Mouse (Mus musculus): ENCODE results near the gene Vash2.
A peak's percentile ranks its signal among the peaks of the same experiment; 100 is the strongest.
"Not testable (repeated sequence)": the region's sequence is repeated elsewhere in the genome, so short reads cannot be mapped to it uniquely, and the experiment has no call there.

Gene Vash2

DNA sequence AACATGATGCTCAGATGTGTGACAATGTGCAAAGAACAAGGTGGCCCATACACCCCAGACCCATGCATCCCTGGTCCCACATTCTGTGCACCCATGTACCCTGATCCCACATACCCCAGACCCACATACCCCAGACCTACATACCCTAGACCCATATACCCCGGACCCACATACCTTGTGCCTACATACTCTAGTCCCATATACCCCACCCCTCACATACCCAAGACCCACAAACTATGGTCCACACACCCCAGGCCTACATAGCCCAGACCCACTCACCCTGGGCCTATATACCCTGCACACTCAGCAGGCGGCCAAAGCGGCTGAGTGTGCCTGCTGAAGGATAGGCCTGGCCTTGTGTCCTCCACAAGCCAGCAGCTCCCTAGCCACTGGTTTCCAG, 16.3 kb downstream of the Vash2 start:
- no peak for DNase-seq (ENCODE audit: low read depth, low spot score)
- Histone ChIP-seq H3K27me3 (ENCODE audit: control insufficient read depth, insufficient read depth, low read length, poor library complexity, severe bottlenecking) (no peaks in the 10 kb centered on the region), H3K36me3 (ENCODE audit: control insufficient read depth, insufficient read depth, low read length, poor library complexity, severe bottlenecking) (no peaks in the 10 kb centered on the region)

GRCm38 (mm10) chr1:190958821-190959220, 20.3 kb downstream of the Vash2 start:
- no peaks in the 10 kb centered on the region for H3K36me3 ChIP-seq (ENCODE audit: control insufficient read depth, insufficient read depth, low read length, poor library complexity, severe bottlenecking)
- H3K27me3 ChIP-seq (ENCODE audit: control insufficient read depth, insufficient read depth, low read length, poor library complexity, severe bottlenecking), result no peaks in the 10 kb centered on the region
- DNase-seq (ENCODE audit: low read depth, low spot score), result no peak

DNA sequence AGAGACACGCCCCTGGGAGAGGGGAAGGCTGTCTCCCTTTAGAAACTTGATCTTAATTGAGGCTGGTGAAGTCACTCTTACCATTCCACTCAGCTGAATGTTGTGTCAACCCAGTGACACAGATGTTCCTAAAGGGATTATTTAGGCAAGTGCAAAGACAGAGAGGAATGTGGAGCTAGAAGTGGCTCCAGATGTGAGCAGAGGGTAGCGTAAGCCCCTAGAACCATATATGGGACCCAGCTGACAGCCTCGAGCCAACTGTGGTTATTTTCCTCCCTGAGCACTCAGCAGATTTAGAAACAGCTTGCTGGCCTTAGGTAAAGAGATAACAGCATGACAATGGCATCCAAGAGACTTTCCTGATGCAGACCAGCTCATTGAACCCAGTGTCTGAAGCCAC, 26.1 kb downstream of the Vash2 start:
- no peak for DNase-seq (ENCODE audit: low read depth, low spot score)
- no peaks in the 10 kb centered on the region for H3K36me3 ChIP-seq (ENCODE audit: control insufficient read depth, insufficient read depth, low read length, poor library complexity, severe bottlenecking)

DNA sequence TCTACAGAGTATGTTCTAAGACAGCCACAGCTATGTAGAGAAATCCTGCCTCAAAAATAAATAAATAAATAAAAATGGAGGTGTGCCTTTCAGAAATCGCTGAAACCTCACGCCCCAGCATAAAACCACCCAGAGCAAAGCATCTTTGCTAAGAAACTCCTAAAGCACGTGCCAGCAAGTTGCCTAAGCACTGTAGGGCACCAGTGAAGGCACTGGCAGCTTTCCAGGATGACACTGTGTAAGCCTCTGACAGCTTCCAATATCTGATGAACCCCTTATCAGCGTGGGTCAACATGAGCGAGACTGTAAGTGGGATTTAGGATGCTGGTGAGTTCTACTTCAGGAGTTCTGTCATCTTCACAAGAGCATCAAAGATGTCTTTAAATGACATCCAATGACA, 28.1 kb downstream of the Vash2 start:
- no peaks in the 10 kb centered on the region for H3K36me3 ChIP-seq (ENCODE audit: control insufficient read depth, insufficient read depth, low read length, poor library complexity, severe bottlenecking)
- no peaks in the 10 kb centered on the region for H3K27me3 ChIP-seq (ENCODE audit: control insufficient read depth, insufficient read depth, low read length, poor library complexity, severe bottlenecking)
- no peak for DNase-seq (ENCODE audit: low read depth, low spot score)

More for the DNA sequence above, 26.1 kb downstream of the Vash2 start:
- no peaks in the 10 kb centered on the region for H3K27me3 ChIP-seq (ENCODE audit: control insufficient read depth, insufficient read depth, low read length, poor library complexity, severe bottlenecking)

GRCm38 (mm10) chr1:190948846-190949245, 30.2 kb downstream of the Vash2 start:
- Histone ChIP-seq H3K27me3 (ENCODE audit: control insufficient read depth, insufficient read depth, low read length, poor library complexity, severe bottlenecking) (no peaks in the 10 kb centered on the region), H3K36me3 (ENCODE audit: control insufficient read depth, insufficient read depth, low read length, poor library complexity, severe bottlenecking) (peaks cover 4% of the 10 kb centered on the region)
- no peak for DNase-seq (ENCODE audit: low read depth, low spot score)

DNA sequence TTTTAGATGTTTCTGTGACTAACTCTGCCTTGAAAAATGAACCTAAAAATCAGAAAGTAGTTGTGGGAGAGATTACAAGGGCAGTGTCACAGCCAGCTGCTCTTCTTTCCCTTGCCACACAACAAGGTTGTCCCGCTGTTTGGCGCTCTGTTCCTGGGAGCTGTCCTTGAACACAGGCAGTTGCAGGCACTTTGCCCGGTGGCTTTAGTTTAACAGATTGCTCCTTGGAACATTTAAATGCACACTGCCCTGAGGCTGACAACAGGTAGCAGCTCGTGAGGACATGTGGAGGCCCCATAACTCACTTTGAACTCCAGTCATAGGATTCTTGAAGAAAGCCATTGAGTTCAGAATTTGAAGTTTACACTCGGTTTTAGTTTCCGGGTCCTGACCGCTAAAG, 30.7 kb downstream of the Vash2 start:
- no peak for DNase-seq (ENCODE audit: low read depth, low spot score)
- H3K27me3 ChIP-seq (ENCODE audit: control insufficient read depth, insufficient read depth, low read length, poor library complexity, severe bottlenecking), result no peaks in the 10 kb centered on the region
- H3K36me3 ChIP-seq (ENCODE audit: control insufficient read depth, insufficient read depth, low read length, poor library complexity, severe bottlenecking), result peaks cover 6% of the 10 kb centered on the region

DNA sequence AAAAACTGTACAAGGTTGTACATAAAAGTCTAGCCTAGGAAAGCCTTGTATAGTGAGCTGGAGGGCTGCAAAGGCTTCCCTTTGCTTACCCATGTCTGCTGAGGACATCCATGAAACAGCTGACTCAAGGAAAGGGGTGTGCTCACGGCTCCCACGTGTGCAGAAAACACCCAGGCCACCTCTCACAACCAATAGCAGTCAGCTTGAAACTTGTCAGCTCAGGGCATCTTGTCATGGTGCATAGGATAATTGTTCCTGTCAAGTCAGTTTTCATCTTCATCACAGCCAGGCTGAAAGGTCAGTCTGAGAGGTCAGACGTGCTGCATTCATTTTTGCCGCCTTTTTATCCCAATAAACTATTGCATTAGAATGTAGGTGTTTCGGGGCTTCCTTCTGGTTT, 31.1 kb downstream of the Vash2 start:
- H3K27me3 ChIP-seq (ENCODE audit: control insufficient read depth, insufficient read depth, low read length, poor library complexity, severe bottlenecking), result no peaks in the 10 kb centered on the region
- H3K36me3 ChIP-seq (ENCODE audit: control insufficient read depth, insufficient read depth, low read length, poor library complexity, severe bottlenecking), result peaks cover 8% of the 10 kb centered on the region
- no peak for DNase-seq (ENCODE audit: low read depth, low spot score)

DNA sequence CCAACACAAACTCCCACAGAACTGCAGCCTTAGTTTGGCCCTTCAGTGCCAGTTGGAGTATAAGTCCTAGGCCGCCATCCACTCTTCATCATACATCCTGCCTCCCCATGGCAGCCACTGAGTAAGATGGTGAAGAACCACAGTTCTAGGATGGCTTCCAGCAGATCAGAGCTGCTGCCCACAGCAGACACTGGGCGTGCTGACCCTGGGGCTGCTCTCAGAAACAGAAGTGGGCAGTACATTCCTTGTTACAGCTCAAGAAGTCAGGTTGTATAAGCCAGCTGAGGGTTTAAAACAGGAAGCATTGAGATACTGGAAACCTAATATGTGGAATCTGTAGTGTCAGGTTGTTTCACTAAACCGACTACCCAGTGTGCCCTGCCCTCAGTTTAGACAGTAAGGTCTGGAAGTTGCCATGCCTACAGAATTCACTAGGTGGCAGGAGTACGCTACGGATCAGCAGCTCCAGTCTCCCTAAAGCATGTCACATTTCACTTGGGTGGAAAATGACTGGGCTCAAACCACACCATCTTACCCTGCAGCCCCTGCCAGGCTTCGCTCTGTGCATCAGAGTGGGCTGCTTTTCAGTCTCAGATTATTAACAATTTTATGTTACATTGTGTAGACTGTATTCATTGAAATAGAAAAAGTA, 34.9 kb downstream of the Vash2 start:
- peaks cover 22% of the 10 kb centered on the region for H3K36me3 ChIP-seq (ENCODE audit: control insufficient read depth, insufficient read depth, low read length, poor library complexity, severe bottlenecking)
- H3K27me3 ChIP-seq (ENCODE audit: control insufficient read depth, insufficient read depth, low read length, poor library complexity, severe bottlenecking), result no peaks in the 10 kb centered on the region
- peak; percentile 76 for DNase-seq (ENCODE audit: low read depth, low spot score)

DNA sequence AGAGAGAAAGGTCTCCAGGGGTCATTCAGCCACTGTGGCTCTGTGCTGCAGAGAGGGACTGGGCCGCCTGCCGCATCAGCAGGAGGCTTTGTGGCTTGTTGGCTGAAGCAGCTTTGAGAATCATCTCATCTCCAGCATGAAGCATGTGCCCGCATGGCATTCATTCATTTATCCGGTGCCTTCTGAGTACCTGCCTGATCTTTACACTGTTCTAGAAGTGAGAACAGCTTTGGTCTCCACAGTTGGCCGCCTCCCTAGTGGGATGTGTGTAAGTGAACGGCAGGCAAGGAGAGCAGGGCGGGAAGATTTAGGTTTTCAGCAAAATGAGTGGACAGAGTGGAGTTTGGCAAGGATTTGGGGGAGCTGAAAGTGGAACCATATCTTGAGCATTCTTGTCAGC, 39.3 kb downstream of the Vash2 start:
- DNase-seq (ENCODE audit: low read depth, low spot score), result no peak
- H3K27me3 ChIP-seq (ENCODE audit: control insufficient read depth, insufficient read depth, low read length, poor library complexity, severe bottlenecking), result no peaks in the 10 kb centered on the region
- peaks cover 24% of the 10 kb centered on the region for H3K36me3 ChIP-seq (ENCODE audit: control insufficient read depth, insufficient read depth, low read length, poor library complexity, severe bottlenecking)

- H3K36me3 ChIP-seq (ENCODE audit: control insufficient read depth, insufficient read depth, low read length, poor library complexity, severe bottlenecking), result peaks cover 7% of the 10 kb centered on the region
- no peaks in the 10 kb centered on the region for H3K27me3 ChIP-seq (ENCODE audit: control insufficient read depth, insufficient read depth, low read length, poor library complexity, severe bottlenecking)
- DNase-seq (ENCODE audit: low read depth, low spot score), result no peak
These were observed 48.9 kb downstream of the Vash2 start for GRCm38 (mm10) chr1:190930181-190930580.

DNA sequence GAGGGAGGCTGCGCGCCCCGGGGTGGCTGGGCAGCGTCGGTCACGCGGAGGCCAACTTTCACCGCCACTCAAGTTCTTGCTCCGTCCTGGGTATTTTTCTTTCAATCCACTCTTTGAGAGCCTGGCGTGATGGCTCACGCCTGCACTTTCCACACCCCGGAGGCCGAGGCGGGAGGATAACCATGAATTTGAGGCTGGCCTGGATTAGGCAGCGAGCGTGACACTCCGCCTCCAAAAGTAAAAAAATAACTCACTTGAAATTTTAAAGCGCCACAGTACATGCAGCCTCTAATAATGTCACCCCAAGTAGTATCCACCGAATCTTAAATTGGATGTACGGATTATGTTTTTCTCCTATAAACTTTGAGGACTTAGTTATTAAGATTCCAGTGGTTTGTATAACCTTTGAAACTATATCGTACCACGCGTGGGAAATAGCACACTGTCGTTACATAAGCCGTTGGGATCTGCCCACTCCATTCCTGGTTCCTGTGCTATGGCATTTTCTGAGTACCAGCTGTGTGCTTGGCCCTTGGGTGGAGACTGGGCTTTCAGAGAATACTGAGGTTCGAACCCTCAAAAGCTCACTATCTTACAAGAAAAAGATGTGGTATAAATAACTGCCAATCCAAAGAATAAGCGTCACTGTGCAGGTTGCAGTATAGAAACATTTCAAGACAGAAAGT, 49.9 kb downstream of the Vash2 start:
- DNase-seq (ENCODE audit: low read depth, low spot score), result peak; percentile 14
- Histone ChIP-seq H3K27me3 (ENCODE audit: control insufficient read depth, insufficient read depth, low read length, poor library complexity, severe bottlenecking) (no peaks in the 10 kb centered on the region), H3K36me3 (ENCODE audit: control insufficient read depth, insufficient read depth, low read length, poor library complexity, severe bottlenecking) (peaks cover 6% of the 10 kb centered on the region)

DNA sequence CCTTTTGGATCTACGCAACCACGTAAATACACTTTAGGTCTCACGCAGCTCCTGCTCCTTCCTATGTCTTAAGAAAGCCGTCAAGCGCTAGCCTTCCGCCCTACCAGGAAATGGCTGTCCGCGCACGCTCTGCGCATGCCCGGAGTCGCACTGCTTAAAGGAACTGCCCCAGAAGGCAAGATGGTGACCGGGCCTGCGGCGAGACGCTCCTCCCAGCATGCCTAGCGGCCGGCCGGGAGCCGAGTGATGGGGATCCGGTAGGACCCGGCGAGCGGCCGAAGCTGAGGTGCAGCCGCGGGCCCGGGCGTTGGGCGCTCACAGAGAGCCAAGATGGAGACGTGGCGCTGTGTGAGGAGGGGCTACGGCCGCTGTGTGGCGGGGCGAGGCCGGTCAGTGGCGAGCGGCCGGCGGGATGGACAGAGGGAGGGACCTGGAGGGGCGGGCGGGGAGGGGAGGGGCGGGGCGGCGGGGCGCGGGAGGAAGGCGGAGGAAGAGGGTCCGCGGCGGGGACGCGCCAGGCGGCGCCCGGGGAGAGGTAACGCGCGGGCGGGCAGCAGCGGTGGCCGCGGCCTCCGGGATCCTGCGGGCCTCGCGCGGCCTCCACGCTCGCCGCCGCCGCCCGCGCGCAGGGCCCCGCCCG, 50.6 kb downstream of the Vash2 start:
- DNase-seq (ENCODE audit: low read depth, low spot score), result peak; percentile 99
- Histone ChIP-seq H3K36me3 (ENCODE audit: control insufficient read depth, insufficient read depth, low read length, poor library complexity, severe bottlenecking) (peaks cover 3% of the 10 kb centered on the region; the same call in 1 of the 2 replicates), H3K27me3 (ENCODE audit: control insufficient read depth, insufficient read depth, low read length, poor library complexity, severe bottlenecking) (no peaks in the 10 kb centered on the region)

DNA sequence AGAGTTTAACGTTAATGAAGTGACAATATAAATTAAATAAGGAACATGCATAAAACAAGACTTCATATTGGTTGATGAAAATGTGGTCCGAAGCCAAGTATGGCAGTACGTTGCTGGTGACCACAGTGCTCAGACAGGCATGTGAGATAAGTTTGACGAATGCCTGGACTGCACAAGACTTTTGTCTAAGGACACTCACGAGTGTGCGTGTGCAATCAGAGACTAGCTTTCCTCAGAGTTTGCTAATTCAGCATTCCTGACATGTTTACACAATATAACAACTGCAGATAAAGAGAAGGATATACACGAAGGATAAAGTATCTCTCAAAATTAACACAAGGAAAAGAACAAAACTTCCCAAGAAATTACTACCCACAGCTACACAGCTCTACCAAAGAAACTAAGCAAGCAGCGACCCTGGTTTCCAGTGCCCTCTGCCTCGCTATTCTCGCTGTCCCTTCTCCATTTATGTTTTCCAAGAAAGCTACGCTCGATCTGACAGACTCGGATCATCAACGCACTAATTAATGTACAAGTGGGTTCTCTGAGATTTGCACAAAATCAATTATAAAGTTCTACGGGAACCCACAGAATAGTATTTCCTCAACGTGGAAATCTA, 51.2 kb downstream of the Vash2 start:
- H3K27me3 ChIP-seq (ENCODE audit: control insufficient read depth, insufficient read depth, low read length, poor library complexity, severe bottlenecking), result no peaks in the 10 kb centered on the region
- peaks cover 2% of the 10 kb centered on the region; the same call in 1 of the 2 replicates for H3K36me3 ChIP-seq (ENCODE audit: control insufficient read depth, insufficient read depth, low read length, poor library complexity, severe bottlenecking)
- peak; percentile 29 for DNase-seq (ENCODE audit: low read depth, low spot score)

- DNase-seq (ENCODE audit: low read depth, low spot score), result no peak
- no peaks in the 10 kb centered on the region for H3K27me3 ChIP-seq (ENCODE audit: control insufficient read depth, insufficient read depth, low read length, poor library complexity, severe bottlenecking)
- no peaks in the 10 kb centered on the region for H3K36me3 ChIP-seq (ENCODE audit: control insufficient read depth, insufficient read depth, low read length, poor library complexity, severe bottlenecking)
These were observed 51.8 kb downstream of the Vash2 start for GRCm38 (mm10) chr1:190927311-190927710.

- not testable (repeated sequence) for DNase-seq (ENCODE audit: low read depth, low spot score); H3K36me3 ChIP-seq (ENCODE audit: control insufficient read depth, insufficient read depth, low read length, poor library complexity, severe bottlenecking)
These were observed 54.3 kb downstream of the Vash2 start, which contains the start of gene Angel2 for GRCm38 (mm10) chr1:190924812-190925211. Gene Angel2, plus strand, starts transcription at chr1:190925112.

More at GRCm38 (mm10) chr1:190924812-190925211, 54.3 kb downstream of the Vash2 start, which contains the start of gene Angel2:
- H3K27me3 ChIP-seq (ENCODE audit: control insufficient read depth, insufficient read depth, low read length, poor library complexity, severe bottlenecking), result not testable (repeated sequence)
